ENCODE assay signal across 8 mouse cellular contexts in the genomic region with DNA sequence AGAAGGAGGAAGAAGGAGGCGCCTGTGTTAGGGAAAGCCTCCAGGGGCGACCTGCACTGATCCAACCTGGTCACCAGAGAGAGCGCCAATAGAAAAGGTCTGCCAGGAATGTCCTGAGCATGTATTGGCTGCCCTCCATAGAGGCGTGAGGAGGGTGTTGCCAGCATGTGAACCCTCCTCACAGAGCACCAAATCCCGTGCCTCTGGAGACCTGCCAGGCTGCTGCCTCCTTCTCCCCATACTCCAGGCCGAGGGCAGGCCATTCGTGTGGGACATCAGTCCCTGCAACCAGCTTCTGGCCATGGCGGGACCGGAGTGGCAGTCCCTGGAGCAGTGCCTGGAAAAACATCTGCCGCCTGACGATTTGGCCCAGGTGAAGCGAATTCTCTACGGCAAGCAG. TPM values are rescaled to one million over a fixed set of nuclear protein-coding genes. Genes with fewer than 3 reads are reported as not detected.
DNase-seq lines count a peak whose midpoint lies in the region; ATAC-seq and TF ChIP-seq lines count a peak whose summit lies in the region.

No protein-coding gene starts in this region.

- WGBS in intestine, embryonic 15.5 days: 53% methylated on average over 13 of the region's 13 CpGs
- 54% methylated on average over 13 of the region's 13 CpGs for whole genome bisulfite sequencing in liver, embryonic 14.5 days (ENCODE audit: insufficient replicate concordance)
- 60% methylated on average over 13 of the region's 13 CpGs for WGBS in forebrain, embryonic 12.5 days

- peak; percentile 62; the same call in 1 of the 2 replicates for ATAC-seq in intestine, embryonic 15.5 days
- ATAC-seq in liver, embryonic 14.5 days (ENCODE audit: insufficient read depth): peak; percentile 47; the same call in 1 of the 2 replicates
- no peak for ATAC-seq in megakaryocyte-erythroid progenitor cell, adult 5-6 weeks (replicated peaks; ENCODE audit: low FRiP score, low TSS enrichment, poor library complexity, severe bottlenecking)
- no peak for ATAC-seq in forebrain, embryonic 12.5 days (ENCODE audit: low FRiP score)

- no peak overlapping the region for H3K4me2 ChIP-seq in intestine, embryonic 15.5 days (replicated peaks)
- no peak overlapping the region for H3K4me2 ChIP-seq in liver, embryonic 14.5 days (ENCODE audit: low read depth)
- no peak overlapping the region for H3K4me2 ChIP-seq in forebrain, embryonic 12.5 days

- no peak overlapping the region for H3K4me3 ChIP-seq in intestine, embryonic 15.5 days (replicated peaks)
- no peak overlapping the region for H3K4me3 ChIP-seq in liver, embryonic 14.5 days (ENCODE audit: insufficient read depth in 1 of 2, low read depth in 2 of 2, low read length in 2 of 2)
- no peak overlapping the region for H3K4me3 ChIP-seq in forebrain, embryonic 12.5 days (replicated peaks)

- H3K4me1 ChIP-seq in intestine, embryonic 15.5 days (replicated peaks): 0 out of 2 replicates have a peak, but pooled peaks cover 3% of the 10 kb centered on the region
- no peaks in the 10 kb centered on the region; a peak in 2 of 4 replicates for H3K4me1 ChIP-seq in liver, embryonic 14.5 days (replicated peaks; ENCODE audit: control insufficient read depth in 2 of 2, insufficient read depth in 2 of 2, low read length in 1 of 2)
- H3K4me1 ChIP-seq in forebrain, embryonic 12.5 days: peaks cover 8% of the 10 kb centered on the region; the same call in 1 of the 2 replicates

- no peak overlapping the region for H3K9ac ChIP-seq in intestine, embryonic 15.5 days
- no peak overlapping the region for H3K9ac ChIP-seq in liver, embryonic 14.5 days (replicated peaks)
- no peak overlapping the region for H3K9ac ChIP-seq in forebrain, embryonic 12.5 days

- TF ChIP-seq CTCF in liver, embryonic 14.5 days (IDR thresholded peaks at IDR 0.05; ENCODE audit: low read depth): no peak

- H3K27me3 ChIP-seq in intestine, embryonic 15.5 days (replicated peaks): no peaks in the 10 kb centered on the region
- no peaks in the 10 kb centered on the region for H3K27me3 ChIP-seq in liver, embryonic 14.5 days (ENCODE audit: control insufficient read depth, insufficient read depth, low read length)
- no peaks in the 10 kb centered on the region for H3K27me3 ChIP-seq in forebrain, embryonic 12.5 days

- H3K36me3 ChIP-seq in intestine, embryonic 15.5 days: no peaks in the 10 kb centered on the region
- H3K36me3 ChIP-seq in liver, embryonic 14.5 days (replicated peaks; ENCODE audit: control insufficient read depth, insufficient read depth, low read depth): no peaks in the 10 kb centered on the region
- H3K36me3 ChIP-seq in forebrain, embryonic 12.5 days (replicated peaks): no peaks in the 10 kb centered on the region

- no peaks in the 10 kb centered on the region for H3K9me3 ChIP-seq in intestine, embryonic 15.5 days
- no peaks in the 10 kb centered on the region for H3K9me3 ChIP-seq in liver, embryonic 14.5 days (ENCODE audit: control insufficient read depth, low read length)
- no peaks in the 10 kb centered on the region for H3K9me3 ChIP-seq in forebrain, embryonic 12.5 days

- H3K27ac ChIP-seq in intestine, embryonic 15.5 days: no peak overlapping the region
- H3K27ac ChIP-seq in liver, embryonic 14.5 days: no peak overlapping the region
- no peak overlapping the region for H3K27ac ChIP-seq in forebrain, embryonic 12.5 days

- no peak for TF ChIP-seq EP300 in liver, embryonic 14.5 days (IDR thresholded peaks at IDR 0.05; ENCODE audit: low read depth)

- peak; percentile 17 to 24 for DNase-seq in layer of hippocampus, postnatal 10 days (ENCODE audit: low spot score in 2 of 2)
- DNase-seq in layer of hippocampus, adult 18-20 months (ENCODE audit: low spot score in 2 of 2): no peak
- peak; percentile 60 for DNase-seq in cerebellum, postnatal 36 days
- DNase-seq in liver, embryonic 14.5 days (ENCODE audit: low read depth in 3 of 3, low spot score in 3 of 3): no peak
- DNase-seq in layer of hippocampus, adult 8-10 months (ENCODE audit: low spot score in 2 of 2): no peak

RNA-seq across cellular contexts. Expression of a gene that starts 5.8 kb away (rescaled TPM):
- under 1 TPM; 0.41 to 0.58 TPM for total RNA-seq in layer of hippocampus, postnatal 10 days (2021)
- under 1 TPM in 1 of 2 experiments, not detected in 1; 0.48 TPM for total RNA-seq in layer of hippocampus, adult 18-20 months (2021)
- 0.88 and 1.9 TPM in 2 replicates for polyA plus RNA-seq in intestine, embryonic 15.5 days (2015; fragmentation: Nextera tagmentation; extraction: Ambion mirVana)
- 8.1 and 8.8 TPM in 2 replicates for polyA plus RNA-seq in liver, embryonic 14.5 days (2012; rRNA removed)
- polyA plus RNA-seq in liver, embryonic 14.5 days (2014; fragmentation: Nextera tagmentation; extraction: Ambion mirVana): 18.3 and 20.1 TPM in 2 replicates
- total RNA-seq in megakaryocyte-erythroid progenitor cell, adult 5-6 weeks (2014; fragmentation: Nextera tagmentation): not detected in 2 replicates
- 0.19 and 0.50 TPM in 2 replicates for total RNA-seq in megakaryocyte-erythroid progenitor cell, adult 5-6 weeks (2017)
- polyA plus RNA-seq in forebrain, embryonic 12.5 days (2016; fragmentation: Nextera tagmentation; extraction: Ambion mirVana): not detected in 2 replicates
- total RNA-seq in layer of hippocampus, adult 8-10 months (2022): under 1 TPM; 0.20 to 0.83 (median 0.44) TPM

Comparison
In these comparisons a context has a peak if more than half of its experiments do, and no peak if none do; other contexts are left out.
1. DNase-seq: peak in layer of hippocampus, postnatal 10 days (2 of 2) and cerebellum, postnatal 36 days (2 of 2); none in layer of hippocampus, adult 18-20 months (0 of 2), liver, embryonic 14.5 days (0 of 3) and layer of hippocampus, adult 8-10 months (0 of 2).
2. ATAC-seq: peak in intestine, embryonic 15.5 days (single experiment) and liver, embryonic 14.5 days (single experiment); none in megakaryocyte-erythroid progenitor cell, adult 5-6 weeks (single experiment) and forebrain, embryonic 12.5 days (single experiment).